Mouse (Mus musculus): ENCODE measurements at regions not wholly inside any gene's neighbourhood (a gene's known extent, or its start where the extent isn't known, plus 50 kb on each side); places are given as distances from the start of the nearest gene placed in this dataset.

DNA sequence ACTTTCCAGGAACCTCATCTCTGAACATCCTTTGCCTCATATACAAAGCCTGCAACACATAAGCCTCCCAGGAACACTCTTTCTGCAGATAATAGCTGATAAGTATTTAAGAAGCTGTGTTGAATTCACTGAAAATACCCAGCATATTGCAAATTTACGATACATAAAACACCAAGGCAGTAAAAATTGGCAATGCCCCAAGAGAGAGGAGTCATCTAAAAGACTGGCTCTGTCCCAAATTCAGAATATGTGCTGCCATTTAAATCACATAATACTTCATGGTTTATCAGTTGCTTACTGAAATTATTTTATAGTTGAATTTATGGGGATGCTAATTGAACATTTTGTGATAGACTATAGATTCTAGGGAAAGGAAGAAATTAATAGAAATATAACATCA lies 172.3 kb upstream of the Fbxl7 start:
- TF ChIP-seq MAX (IDR thresholded peaks at IDR 0.05; ENCODE audit: low read length) (no peak), EP300 (IDR thresholded peaks at IDR 0.05; ENCODE audit: low read length) (no peak), GABPA (IDR thresholded peaks at IDR 0.05; ENCODE audit: insufficient replicate concordance, low read depth, low read length) (no peak), POLR2A (IDR thresholded peaks at IDR 0.05; ENCODE audit: low read depth, low read length) (no peak), BHLHE40 (IDR thresholded peaks at IDR 0.05; ENCODE audit: low read depth, low read length) (no peak), TBP (conservative IDR thresholded peaks at IDR 0.05; ENCODE audit: low read depth, low read length) (no peak), ZC3H11A (IDR thresholded peaks at IDR 0.05; ENCODE audit: low read depth, low read length) (no peak), USF2 (conservative IDR thresholded peaks at IDR 0.05; ENCODE audit: low read depth, low read length) (no peak), CTCF (conservative IDR thresholded peaks at IDR 0.05 in 1 of 2, IDR thresholded peaks at IDR 0.05 in 1 of 2; ENCODE audit: low read depth in 2 of 2, low read length in 2 of 2) (no peak), MAFK (IDR thresholded peaks at IDR 0.05; ENCODE audit: insufficient replicate concordance, low read length) (no peak)

Data from CH12.LX (cell line).